Mouse (Mus musculus) neutrophil, adult 65 days (primary cell): ENCODE measurements around the gene Dhrs7c. TPM values are rescaled to one million over a fixed set of nuclear protein-coding genes. Genes with fewer than 3 reads are reported as not detected.

Source experiments
- total RNA-seq: library from RNA; stranded (reverse); gene quantifications from 2 replicates; pipeline ENCODE4 v1.2.4, GENCODE M21; 2023

Dhrs7c gene
- total RNA-seq = not detected in 2 replicates

GRCm38 (mm10) chr11:67797931-67798330 is at the start of gene Dhrs7c:
Gene Dhrs7c, plus strand, starts transcription at chr11:67798187.

GRCm38 (mm10) chr11:67771053-67771452 is 26.9 kb upstream of the Dhrs7c start, which contains the start of gene Glp2r:
Gene Glp2r, minus strand, starts transcription at chr11:67771153.

GRCm38 (mm10) chr11:67774379-67774778 is 23.6 kb upstream of the Dhrs7c start, which contains the start of gene Gsg1l2:
Gene Gsg1l2, plus strand, starts transcription at chr11:67774608.

Other genes starting within 250 kb of the Dhrs7c start
- gene Rcvrn, start 102.9 kb upstream of the Dhrs7c start, total RNA-seq = 0.92 TPM in 1 of 2 replicates, not detected in the other
- gene Glp2r, start 27.0 kb upstream of the Dhrs7c start, total RNA-seq = not detected in 2 replicates
- gene Gsg1l2, start 23.6 kb upstream of the Dhrs7c start, total RNA-seq = not detected in 2 replicates
- not detected in 2 replicates for gene Usp43, start 124.0 kb downstream of the Dhrs7c start, total RNA-seq
- not detected in 2 replicates for gene Cfap52, start 167.5 kb downstream of the Dhrs7c start, total RNA-seq
- gene Stx8, start 168.0 kb downstream of the Dhrs7c start, total RNA-seq = 22.8 and 31.2 TPM in 2 replicates